ENCODE assay signal across 19 mouse cellular contexts in the genomic region with DNA sequence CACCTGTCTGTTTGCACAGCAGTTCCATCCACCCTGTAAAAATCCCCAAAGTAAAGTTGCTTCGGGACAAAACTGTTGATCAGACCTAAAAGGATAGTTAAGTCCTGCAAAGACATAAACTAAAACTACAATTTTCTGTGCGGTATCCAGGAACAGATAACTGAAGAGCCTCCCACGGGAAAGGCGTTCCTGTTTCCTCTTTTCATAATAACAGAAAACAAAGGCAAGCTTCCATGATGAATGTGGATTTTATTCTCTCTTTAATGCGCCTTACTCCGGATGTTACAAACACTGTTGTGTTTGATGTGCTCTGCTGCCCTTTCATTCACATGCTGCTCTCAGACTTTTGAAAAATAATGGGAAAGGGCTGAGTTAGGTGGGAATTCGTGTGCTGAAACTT. TPM values are rescaled to one million over a fixed set of nuclear protein-coding genes. Genes with fewer than 3 reads are reported as not detected.
DNase-seq lines count a peak whose midpoint lies in the region; ATAC-seq and TF ChIP-seq lines count a peak whose summit lies in the region.
"Had no signal": no experiment of that assay in that cellular context is flagged by ENCODE, and none has a peak within 500 bp of the region (broad histone marks: within the 10 kb centered on the region; RNA-seq: fewer than 3 reads in every experiment).

No protein-coding gene starts in this region.

- 45% methylated on average over 7 of the region's 7 CpGs for WGBS in lung, embryonic 14.5 days
- 39% methylated on average over 7 of the region's 7 CpGs for WGBS in lung, adult 2 months
- WGBS in lung, postnatal 0 days, result 53% methylated on average over 7 of the region's 7 CpGs
- WGBS in forebrain, embryonic 13.5 days, result 70% methylated on average over 7 of the region's 7 CpGs

- H3K4me2 ChIP-seq in lung, embryonic 14.5 days, result no peak overlapping the region
- H3K4me2 ChIP-seq in lung, postnatal 0 days (replicated peaks; ENCODE audit: low read depth, low read length), result no peak overlapping the region
- no peak overlapping the region for H3K4me2 ChIP-seq in forebrain, embryonic 13.5 days
- H3K4me2 ChIP-seq: embryonic facial prominence, embryonic 12.5 days; embryonic facial prominence, embryonic 15.5 days; forebrain, embryonic 15.5 days; heart, embryonic 13.5 days; hindbrain, embryonic 14.5 days had no signal

- no peaks in the 10 kb centered on the region for H3K36me3 ChIP-seq in lung, embryonic 14.5 days (ENCODE audit: insufficient read depth)
- no peaks in the 10 kb centered on the region for H3K36me3 ChIP-seq in lung, postnatal 0 days (ENCODE audit: insufficient read depth, low read length)
- no peaks in the 10 kb centered on the region for H3K36me3 ChIP-seq in forebrain, embryonic 13.5 days (ENCODE audit: poor library complexity, severe bottlenecking)
- H3K36me3 ChIP-seq: embryonic facial prominence, embryonic 12.5 days; embryonic facial prominence, embryonic 15.5 days; forebrain, embryonic 15.5 days; heart, embryonic 10.5 days; heart, embryonic 13.5 days had no signal

- peak; percentile 84 for TF ChIP-seq EP300 in lung, postnatal 0 days (IDR thresholded peaks at IDR 0.05)

- no peaks in the 10 kb centered on the region for H3K9me3 ChIP-seq in lung, embryonic 14.5 days (ENCODE audit: low read depth, low read length)
- H3K9me3 ChIP-seq in lung, postnatal 0 days (ENCODE audit: low read length), result no peaks in the 10 kb centered on the region
- no peaks in the 10 kb centered on the region for H3K9me3 ChIP-seq in forebrain, embryonic 13.5 days (replicated peaks)
- H3K9me3 ChIP-seq: embryonic facial prominence, embryonic 12.5 days; embryonic facial prominence, embryonic 15.5 days; forebrain, embryonic 15.5 days; heart, embryonic 10.5 days; heart, embryonic 13.5 days had no signal

- no peak overlapping the region for H3K4me3 ChIP-seq in lung, embryonic 14.5 days (ENCODE audit: low read depth, low read length)
- H3K4me3 ChIP-seq in lung, adult 2 months (replicated peaks; ENCODE audit: extremely low read depth, low read depth, low read length), result no peak overlapping the region
- H3K4me3 ChIP-seq in lung, postnatal 0 days (ENCODE audit: low read depth, low read length), result no peak overlapping the region
- no peak overlapping the region for H3K4me3 ChIP-seq in forebrain, embryonic 13.5 days
- H3K4me3 ChIP-seq: embryonic facial prominence, embryonic 12.5 days; embryonic facial prominence, embryonic 15.5 days; forebrain, embryonic 15.5 days; heart, adult 2 months; heart, embryonic 10.5 days; heart, embryonic 13.5 days had no signal

- H3K27ac ChIP-seq in lung, embryonic 14.5 days (ENCODE audit: low read depth), result no peak overlapping the region
- H3K27ac ChIP-seq in lung, postnatal 0 days (ENCODE audit: low read length), result 0 out of 2 replicates have a peak overlapping the region, but pooled peaks have one; percentile 51
- H3K27ac ChIP-seq in forebrain, embryonic 13.5 days, result no peak overlapping the region
- H3K27ac ChIP-seq: embryonic facial prominence, embryonic 12.5 days; embryonic facial prominence, embryonic 15.5 days; heart, adult 2 months; heart, embryonic 10.5 days; heart, embryonic 13.5 days; hindbrain, embryonic 14.5 days had no signal

- no peak for ATAC-seq in lung, embryonic 14.5 days (ENCODE audit: insufficient read depth)
- peak; percentile 78 for ATAC-seq in lung, postnatal 0 days
- ATAC-seq in forebrain, embryonic 13.5 days, result no peak
- ATAC-seq: CD4-positive, CD25-positive, alpha-beta regulatory T cell, adult 4 months; forebrain, embryonic 15.5 days had no signal

- no peaks in the 10 kb centered on the region for H3K27me3 ChIP-seq in lung, embryonic 14.5 days (ENCODE audit: insufficient read depth, low read length)
- H3K27me3 ChIP-seq in lung, postnatal 0 days (replicated peaks; ENCODE audit: insufficient read depth, low read length), result no peaks in the 10 kb centered on the region
- H3K27me3 ChIP-seq in forebrain, embryonic 13.5 days, result no peaks in the 10 kb centered on the region
- H3K27me3 ChIP-seq: embryonic facial prominence, embryonic 12.5 days; embryonic facial prominence, embryonic 15.5 days; forebrain, embryonic 15.5 days; heart, embryonic 13.5 days had no signal

- no peak for TF ChIP-seq CTCF in lung, embryonic 14.5 days (IDR thresholded peaks at IDR 0.05; ENCODE audit: low read depth)
- TF ChIP-seq CTCF in lung, adult 2 months (IDR thresholded peaks at IDR 0.05; ENCODE audit: insufficient read depth, low read length), result no peak
- TF ChIP-seq CTCF in lung, postnatal 0 days (IDR thresholded peaks at IDR 0.05), result no peak

- H3K9ac ChIP-seq in lung, embryonic 14.5 days, result no peak overlapping the region
- H3K9ac ChIP-seq in lung, postnatal 0 days (replicated peaks; ENCODE audit: low read depth), result no peak overlapping the region
- no peak overlapping the region for H3K9ac ChIP-seq in forebrain, embryonic 13.5 days
- H3K9ac ChIP-seq: embryonic facial prominence, embryonic 12.5 days; embryonic facial prominence, embryonic 15.5 days; forebrain, embryonic 15.5 days; heart, embryonic 13.5 days; hindbrain, embryonic 14.5 days had no signal

- DNase-seq in lung, embryonic 14.5 days, result peak; percentile 19
- no peak for DNase-seq in lung, adult 2 months
- peak; percentile 55 for DNase-seq in lung, postnatal 0 days (ENCODE audit: low spot score)
- DNase-seq in lung, adult 18-20 months, result no peak
- DNase-seq in lung, postnatal 36 days, result peak; percentile 34
- DNase-seq: gastrocnemius, postnatal 10 days; gastrocnemius, postnatal 36 days; heart, adult 2 months; heart, postnatal 14 days; heart, postnatal 4 days had no signal

- H3K4me1 ChIP-seq in lung, embryonic 14.5 days (ENCODE audit: insufficient read depth), result no peaks in the 10 kb centered on the region; the same call in 1 of the 2 replicates
- no peaks in the 10 kb centered on the region; the same call in 1 of the 2 replicates for H3K4me1 ChIP-seq in lung, adult 2 months (ENCODE audit: control insufficient read depth, insufficient read depth, low read length)
- no peaks in the 10 kb centered on the region for H3K4me1 ChIP-seq in lung, postnatal 0 days (ENCODE audit: insufficient read depth, low read depth, low read length)
- H3K4me1 ChIP-seq in forebrain, embryonic 13.5 days, result peaks cover 9% of the 10 kb centered on the region; the same call in 1 of the 2 replicates
- H3K4me1 ChIP-seq: embryonic facial prominence, embryonic 12.5 days had no signal

- TF ChIP-seq POLR2A in lung, adult 2 months (IDR thresholded peaks at IDR 0.05; ENCODE audit: borderline replicate concordance, extremely low read depth, low read depth, low read length), result no peak

RNA-seq across cellular contexts. Expression of gene Slc24a5, which starts 37.3 kb away (rescaled TPM):
- polyA plus RNA-seq in lung, embryonic 14.5 days (2014; fragmentation: Nextera tagmentation; extraction: Ambion mirVana), result 4.5 and 5.0 TPM in 2 replicates
- 0.07 TPM in 1 of 2 replicates, not detected in the other for polyA plus RNA-seq in lung, adult 2 months (2012; rRNA removed)
- polyA plus RNA-seq in lung, postnatal 0 days (2015; fragmentation: Nextera tagmentation; extraction: Ambion mirVana), result 0.88 and 2.0 TPM in 2 replicates
- 4.6 and 5.1 TPM in 2 replicates for polyA plus RNA-seq in forebrain, embryonic 13.5 days (2015; fragmentation: Nextera tagmentation; extraction: Ambion mirVana)
- polyA plus RNA-seq: adrenal gland, adult 2 months had no signal

Comparison
In these comparisons a context has a peak if more than half of its experiments do, and no peak if none do; other contexts are left out.
1. DNase-seq: peak in lung, embryonic 14.5 days (single experiment), lung, postnatal 0 days (single experiment) and lung, postnatal 36 days (single experiment); none in lung, adult 2 months (single experiment) and lung, adult 18-20 months (0 of 2).